Mouse (Mus musculus) bone marrow macrophage, adult 2 months (primary cell): ENCODE measurements around the gene Ptrh2.

ENCODE experiments used
- CTCF ChIP-seq: IDR thresholded peaks from 2 replicates; pipeline ENCODE4 v1.5.1; 2012; ENCODE audit warnings: low read depth, mild to moderate bottlenecking, low read length, moderate library complexity
- POLR2A ChIP-seq: IDR thresholded peaks from 2 replicates; pipeline ENCODE4 v1.6.1; 2012; ENCODE audit warnings: mild to moderate bottlenecking, low read depth, low read length, borderline replicate concordance

GRCm38 (mm10) chr11:86724982-86725381 is 41.2 kb downstream of the Ptrh2 start:
- no peak for TF ChIP-seq CTCF
- TF ChIP-seq POLR2A, result no peak
